9 mouse cellular contexts compared by ENCODE assay signal in genomic region chr14:52315283-52315780, GRCm38 (mm10). TPM values are rescaled to one million over a fixed set of nuclear protein-coding genes. Genes with fewer than 3 reads are reported as not detected.
DNase-seq lines count a peak whose midpoint lies in the region; ATAC-seq and TF ChIP-seq lines count a peak whose summit lies in the region.
"Had no signal": no experiment of that assay in that cellular context is flagged by ENCODE, and none has a peak within 500 bp of the region (broad histone marks: within the 10 kb centered on the region; RNA-seq: fewer than 3 reads in every experiment).

No protein-coding gene starts in this region.

- no peak for TF ChIP-seq EP300 in ES-Bruce4 (IDR thresholded peaks at IDR 0.05; ENCODE audit: insufficient read depth, low read depth, low read length)
- no peak for TF ChIP-seq EP300 in liver, postnatal 0 days (IDR thresholded peaks at IDR 0.05; ENCODE audit: low read depth)

- 3% methylated on average over 17 of the region's 17 CpGs for WGBS in heart, embryonic 12.5 days
- WGBS in forebrain, postnatal 0 days = 12% methylated on average over 17 of the region's 17 CpGs
- 20% methylated on average over 17 of the region's 17 CpGs for WGBS in liver, postnatal 0 days (ENCODE audit: insufficient replicate concordance)

- no peak for TF ChIP-seq POLR2A in ES-Bruce4 (IDR thresholded peaks at IDR 0.05; ENCODE audit: insufficient read depth, low read length)

- peaks cover 45% of the 10 kb centered on the region for H3K36me3 ChIP-seq in heart, embryonic 12.5 days
- H3K36me3 ChIP-seq in ES-Bruce4 (ENCODE audit: control insufficient read depth, insufficient read depth, low read length, poor library complexity, severe bottlenecking) = no peaks in the 10 kb centered on the region
- peaks cover 21% of the 10 kb centered on the region for H3K36me3 ChIP-seq in forebrain, postnatal 0 days (ENCODE audit: insufficient read depth)
- H3K36me3 ChIP-seq in liver, postnatal 0 days (replicated peaks; ENCODE audit: insufficient read depth, low read length) = no peaks in the 10 kb centered on the region

- H3K4me3 ChIP-seq in heart, embryonic 12.5 days = peak overlapping the region; percentile 66
- H3K4me3 ChIP-seq in ES-Bruce4 (ENCODE audit: low read depth, low read length) = peak overlapping the region; percentile 78
- H3K4me3 ChIP-seq in forebrain, postnatal 0 days (ENCODE audit: low read depth, low read length) = peak overlapping the region; percentile 93
- peak overlapping the region; percentile 70 for H3K4me3 ChIP-seq in liver, postnatal 0 days (ENCODE audit: low read depth, low read length)

- H3K9me3 ChIP-seq in heart, embryonic 12.5 days (replicated peaks) = no peaks in the 10 kb centered on the region
- no peaks in the 10 kb centered on the region for H3K9me3 ChIP-seq in ES-Bruce4 (replicated peaks; ENCODE audit: control insufficient read depth, insufficient read depth, low read length, poor library complexity, severe bottlenecking)
- no peaks in the 10 kb centered on the region for H3K9me3 ChIP-seq in forebrain, postnatal 0 days (ENCODE audit: low read length)
- no peaks in the 10 kb centered on the region for H3K9me3 ChIP-seq in liver, postnatal 0 days (ENCODE audit: low read length)

- intact Hi-C loops in heart, postnatal 36 days (cut with DNase I) = loop anchor here (10.0 kb wide), 1 partner anchor 211 kb away; the partner anchor contains the start of gene Hnrnpc

- TF ChIP-seq CTCF in ES-Bruce4 (IDR thresholded peaks at IDR 0.05; ENCODE audit: low read depth, low read length) = no peak
- no peak for TF ChIP-seq CTCF in forebrain, postnatal 0 days (IDR thresholded peaks at IDR 0.05; ENCODE audit: low read depth)
- no peak for TF ChIP-seq CTCF in liver, postnatal 0 days (IDR thresholded peaks at IDR 0.05; ENCODE audit: low read depth)

- H3K27ac ChIP-seq in heart, embryonic 12.5 days (ENCODE audit: poor library complexity, severe bottlenecking) = peak overlapping the region; percentile 61; the same call in 1 of the 2 replicates
- H3K27ac ChIP-seq in ES-Bruce4 (ENCODE audit: insufficient read depth, low read length) = no peak overlapping the region
- peak overlapping the region; percentile 93 for H3K27ac ChIP-seq in forebrain, postnatal 0 days (ENCODE audit: low read depth, low read length)
- H3K27ac ChIP-seq in liver, postnatal 0 days (ENCODE audit: low read depth) = no peak overlapping the region

- peaks cover 34% of the 10 kb centered on the region for H3K4me1 ChIP-seq in heart, embryonic 12.5 days (replicated peaks)
- no peaks in the 10 kb centered on the region for H3K4me1 ChIP-seq in ES-Bruce4 (ENCODE audit: control insufficient read depth, insufficient read depth, low read length)
- H3K4me1 ChIP-seq in forebrain, postnatal 0 days (ENCODE audit: insufficient read depth) = peaks cover 19% of the 10 kb centered on the region
- H3K4me1 ChIP-seq in liver, postnatal 0 days (ENCODE audit: insufficient read depth) = 0 out of 2 replicates have a peak, but pooled peaks cover 5% of the 10 kb centered on the region

- H3K27me3 ChIP-seq in heart, embryonic 12.5 days (replicated peaks) = no peaks in the 10 kb centered on the region
- no peaks in the 10 kb centered on the region for H3K27me3 ChIP-seq in ES-Bruce4 (ENCODE audit: control insufficient read depth, insufficient read depth, low read length, poor library complexity, severe bottlenecking)
- H3K27me3 ChIP-seq in forebrain, postnatal 0 days (ENCODE audit: insufficient read depth, low read length) = no peaks in the 10 kb centered on the region
- H3K27me3 ChIP-seq in liver, postnatal 0 days (ENCODE audit: insufficient read depth, low read length) = peaks cover 15% of the 10 kb centered on the region

- H3K4me2 ChIP-seq in heart, embryonic 12.5 days = peak overlapping the region; percentile 88
- H3K4me2 ChIP-seq in forebrain, postnatal 0 days (ENCODE audit: low read depth) = peak overlapping the region; percentile 79
- peak overlapping the region; percentile 97 for H3K4me2 ChIP-seq in liver, postnatal 0 days (ENCODE audit: low read depth, low read length)

- ATAC-seq in heart, embryonic 12.5 days (ENCODE audit: insufficient number of reproducible peaks, low FRiP score) = no peak
- no peak for ATAC-seq in forebrain, postnatal 0 days
- ATAC-seq in liver, postnatal 0 days = no peak
- no peak for ATAC-seq in frontal cortex, adult (ENCODE audit: low TSS enrichment)

- no peak for DNase-seq in heart, postnatal 36 days
- DNase-seq in forebrain, postnatal 0 days = no peak
- DNase-seq in liver, postnatal 0 days = no peak
- no peak for DNase-seq in urinary bladder, postnatal 14 days (ENCODE audit: low spot score)
- no peak for DNase-seq in right cerebral cortex, postnatal 14 days

- H3K9ac ChIP-seq in heart, embryonic 12.5 days = peak overlapping the region; percentile 83
- H3K9ac ChIP-seq in ES-Bruce4 (ENCODE audit: low read depth, poor library complexity, severe bottlenecking) = peak overlapping the region; percentile 61
- peak overlapping the region; percentile 95 for H3K9ac ChIP-seq in forebrain, postnatal 0 days
- peak overlapping the region; percentile 68 for H3K9ac ChIP-seq in liver, postnatal 0 days (replicated peaks)

RNA-seq across cellular contexts. Expression of gene Mettl3, which starts 10.4 kb away (rescaled TPM):
- polyA plus RNA-seq in heart, embryonic 12.5 days (2016; fragmentation: Nextera tagmentation; extraction: Ambion mirVana) = 29.3 and 30.7 TPM in 2 replicates
- total RNA-seq in heart, postnatal 36 days (2021) = 10 to 100 TPM; 16.5 to 18.1 TPM
- 65.8 and 67.6 TPM in 2 replicates for polyA plus RNA-seq in ES-Bruce4 (2011; ENCODE audit: insufficient read depth, insufficient read length, low read depth, missing spikeins)
- 22.7 and 25.6 TPM in 2 replicates for total RNA-seq in forebrain, postnatal 0 days (2014; rRNA removed)
- polyA plus RNA-seq in forebrain, postnatal 0 days (2015; fragmentation: Nextera tagmentation; extraction: Ambion mirVana) = 16.9 and 24.0 TPM in 2 replicates
- 7.2 and 8.1 TPM in 2 replicates for polyA plus RNA-seq in liver, postnatal 0 days (2015; fragmentation: Nextera tagmentation; extraction: Ambion mirVana)

RNA-seq across cellular contexts. Expression of gene Sall2, which starts 13.2 kb away (rescaled TPM):
- polyA plus RNA-seq in heart, embryonic 12.5 days (2016; fragmentation: Nextera tagmentation; extraction: Ambion mirVana) = 11.9 and 12.5 TPM in 2 replicates
- 1 to 10 TPM; 2.0 to 2.4 TPM for total RNA-seq in heart, postnatal 36 days (2021)
- 10.0 and 11.4 TPM in 2 replicates for polyA plus RNA-seq in ES-Bruce4 (2011; ENCODE audit: insufficient read depth, insufficient read length, low read depth, missing spikeins)
- 51.2 and 71.7 TPM in 2 replicates for total RNA-seq in forebrain, postnatal 0 days (2014; rRNA removed)
- polyA plus RNA-seq in forebrain, postnatal 0 days (2015; fragmentation: Nextera tagmentation; extraction: Ambion mirVana) = 23.0 and 29.2 TPM in 2 replicates
- polyA plus RNA-seq in liver, postnatal 0 days (2015; fragmentation: Nextera tagmentation; extraction: Ambion mirVana) = 0.63 and 0.85 TPM in 2 replicates

RNA-seq across cellular contexts. Expression of gene Rab2b, which starts 36.0 kb away (rescaled TPM):
- 15.1 and 16.7 TPM in 2 replicates for polyA plus RNA-seq in heart, embryonic 12.5 days (2016; fragmentation: Nextera tagmentation; extraction: Ambion mirVana)
- 1 to 10 TPM; 4.1 to 7.2 TPM for total RNA-seq in heart, postnatal 36 days (2021)
- polyA plus RNA-seq in ES-Bruce4 (2011; ENCODE audit: insufficient read depth, insufficient read length, low read depth, missing spikeins) = 16.5 and 23.2 TPM in 2 replicates
- total RNA-seq in forebrain, postnatal 0 days (2014; rRNA removed) = 43.3 and 55.0 TPM in 2 replicates
- polyA plus RNA-seq in forebrain, postnatal 0 days (2015; fragmentation: Nextera tagmentation; extraction: Ambion mirVana) = 36.5 and 46.2 TPM in 2 replicates
- 2.7 and 2.8 TPM in 2 replicates for polyA plus RNA-seq in liver, postnatal 0 days (2015; fragmentation: Nextera tagmentation; extraction: Ambion mirVana)

RNA-seq across cellular contexts. Expression of gene Tox4, which starts 36.4 kb away (rescaled TPM):
- polyA plus RNA-seq in heart, embryonic 12.5 days (2016; fragmentation: Nextera tagmentation; extraction: Ambion mirVana) = 35.8 and 41.5 TPM in 2 replicates
- total RNA-seq in heart, postnatal 36 days (2021) = 10 to 100 TPM; 35.7 to 38.8 TPM
- polyA plus RNA-seq in ES-Bruce4 (2011; ENCODE audit: insufficient read depth, insufficient read length, low read depth, missing spikeins) = 66.5 and 67.4 TPM in 2 replicates
- 54.2 and 56.6 TPM in 2 replicates for total RNA-seq in forebrain, postnatal 0 days (2014; rRNA removed)
- 46.0 and 48.7 TPM in 2 replicates for polyA plus RNA-seq in forebrain, postnatal 0 days (2015; fragmentation: Nextera tagmentation; extraction: Ambion mirVana)
- 12.1 and 13.4 TPM in 2 replicates for polyA plus RNA-seq in liver, postnatal 0 days (2015; fragmentation: Nextera tagmentation; extraction: Ambion mirVana)

RNA-seq across cellular contexts. Expression of gene Olfr1513, which starts 40.9 kb away (rescaled TPM):
- not detected in 2 replicates for polyA plus RNA-seq in heart, embryonic 12.5 days (2016; fragmentation: Nextera tagmentation; extraction: Ambion mirVana)
- not detected for total RNA-seq in heart, postnatal 36 days (2021)
- not detected in 2 replicates for polyA plus RNA-seq in ES-Bruce4 (2011; ENCODE audit: insufficient read depth, insufficient read length, low read depth, missing spikeins)
- not detected in 2 replicates for total RNA-seq in forebrain, postnatal 0 days (2014; rRNA removed)
- not detected in 2 replicates for polyA plus RNA-seq in forebrain, postnatal 0 days (2015; fragmentation: Nextera tagmentation; extraction: Ambion mirVana)
- polyA plus RNA-seq in liver, postnatal 0 days (2015; fragmentation: Nextera tagmentation; extraction: Ambion mirVana) = not detected in 2 replicates
- total RNA-seq: gastrocnemius, postnatal 14 days had no signal

Comparison
In these comparisons a context has a peak if more than half of its experiments do, and no peak if none do; other contexts are left out.
1. H3K27ac ChIP-seq: peak in heart, embryonic 12.5 days (single experiment) and forebrain, postnatal 0 days (single experiment); none in ES-Bruce4 (single experiment) and liver, postnatal 0 days (single experiment).
2. Peak in every context shown above with its lines, with median percentiles within 50 percentile points of each other: H3K4me2 ChIP-seq, H3K4me3 ChIP-seq and H3K9ac ChIP-seq.